Mouse (Mus musculus): ENCODE data around the gene Ndel1. TPM values are rescaled to one million over a fixed set of nuclear protein-coding genes. Genes with fewer than 3 reads are reported as not detected.

Ndel1 gene
- 87.7 and 91.7 TPM in 2 replicates for total RNA-seq (2014; rRNA removed)
- polyA plus RNA-seq (2015; fragmentation: Nextera tagmentation; extraction: Ambion mirVana): 111 and 113 TPM in 2 replicates

DNA sequence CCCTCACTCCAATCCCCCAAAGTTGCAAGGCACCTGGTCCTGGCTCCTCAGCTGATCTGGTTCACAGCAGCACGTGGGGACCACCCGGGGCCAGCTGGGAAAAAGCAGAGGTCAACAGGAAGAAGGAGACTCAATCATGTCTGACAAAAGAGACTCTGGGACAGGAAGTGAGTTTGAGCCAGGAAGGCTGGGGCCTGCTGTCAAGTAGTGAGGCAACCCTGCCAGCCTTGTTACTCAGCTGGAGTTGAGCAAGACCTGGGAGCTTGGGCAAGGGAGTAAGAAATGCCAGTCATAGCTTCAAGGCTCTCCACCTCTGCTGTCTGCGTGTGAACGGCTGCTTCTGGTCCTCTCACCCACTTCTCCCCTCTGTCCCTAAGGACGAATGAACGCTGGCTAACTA, at the start of gene Ndel1:
TSS of gene Ndel1 (minus strand) at position 111 of the 400 bp plus-strand sequence.
- Histone ChIP-seq H3K27me3 (ENCODE audit: insufficient read depth, low read length) (no peaks in the 10 kb centered on the region), H3K9ac (no peak within 1 kb of the TSS), H3K9me3 (ENCODE audit: low read length) (no peaks in the 10 kb centered on the region), H3K27ac (ENCODE audit: low read depth, low read length) (no peak within 1 kb of the TSS), H3K4me2 (ENCODE audit: low read depth) (no peak within 1 kb of the TSS), H3K4me3 (ENCODE audit: low read depth, low read length) (no peak within 1 kb of the TSS), H3K36me3 (ENCODE audit: insufficient read depth) (no peaks in the 10 kb centered on the region), H3K4me1 (ENCODE audit: insufficient read depth) (no peaks in the 10 kb centered on the region)
- 72% methylated on average over 6 of the region's 6 CpGs for WGBS
- no peak for DNase-seq
- TF ChIP-seq CTCF (IDR thresholded peaks at IDR 0.05; ENCODE audit: low read depth): no peak
- ATAC-seq: no peak

DNA sequence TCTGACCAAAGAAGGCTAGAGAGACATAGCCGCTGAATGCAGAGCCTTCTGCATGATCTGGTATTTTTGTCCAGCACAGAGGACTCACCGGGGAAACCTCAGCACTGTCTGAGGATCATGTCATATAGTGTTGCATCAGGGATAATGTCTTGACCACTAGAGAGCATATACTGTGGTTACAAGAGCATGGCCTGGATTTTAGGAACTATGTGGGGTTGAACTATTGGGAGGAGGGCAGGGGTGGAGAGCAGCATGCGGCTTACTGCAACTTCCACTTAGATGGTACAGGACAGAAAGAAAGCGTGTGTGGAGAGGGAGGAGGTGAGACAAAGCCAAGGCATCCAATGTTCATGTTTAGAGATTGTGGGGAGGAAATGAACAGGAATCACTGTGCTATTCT, 42.9 kb upstream of the Ndel1 start:
- Histone ChIP-seq H3K4me2 (ENCODE audit: low read depth) (no peak overlapping the region), H3K9ac (no peak overlapping the region), H3K36me3 (ENCODE audit: insufficient read depth) (no peaks in the 10 kb centered on the region), H3K9me3 (ENCODE audit: low read length) (no peaks in the 10 kb centered on the region), H3K27me3 (ENCODE audit: insufficient read depth, low read length) (no peaks in the 10 kb centered on the region), H3K27ac (ENCODE audit: low read depth, low read length) (no peak overlapping the region), H3K4me3 (ENCODE audit: low read depth, low read length) (no peak overlapping the region), H3K4me1 (ENCODE audit: insufficient read depth) (no peaks in the 10 kb centered on the region)
- ATAC-seq (no peak), DNase-seq (no peak)
- TF ChIP-seq CTCF (IDR thresholded peaks at IDR 0.05; ENCODE audit: low read depth): no peak
- 94% methylated on average over 4 of the region's 4 CpGs for WGBS

DNA sequence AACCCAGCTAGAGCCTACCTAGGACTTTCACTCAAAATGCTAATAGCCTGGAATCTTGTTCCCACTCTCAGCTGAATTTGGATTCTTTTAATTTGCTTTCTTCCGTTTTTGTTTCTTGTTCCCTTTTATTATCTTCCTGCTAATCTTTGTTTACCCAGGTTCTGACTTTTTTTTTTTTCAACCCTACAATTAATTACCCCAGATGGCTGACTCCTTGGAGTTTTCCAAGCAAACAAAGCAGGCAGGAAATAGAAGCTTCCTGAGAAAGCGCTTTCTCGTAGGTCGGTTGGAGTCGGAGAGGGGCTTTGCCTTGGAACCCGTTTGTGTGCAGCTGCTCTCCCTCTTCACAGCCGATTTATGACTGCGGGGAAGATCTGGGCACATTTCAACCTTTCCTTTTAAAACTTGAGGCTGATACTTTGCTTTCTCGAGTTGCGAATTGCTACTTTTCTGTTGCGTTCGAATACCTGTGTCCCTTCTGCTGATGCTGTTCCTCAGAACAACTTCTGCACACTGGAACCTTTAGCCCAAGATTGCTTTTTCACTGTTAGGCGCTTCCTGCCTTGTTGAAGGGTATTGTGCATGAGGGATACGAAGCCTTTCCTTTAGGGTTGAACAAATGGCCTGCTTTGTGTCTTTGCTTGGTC, 40.0 kb upstream of the Ndel1 start:
- no peak overlapping the region for H3K9ac ChIP-seq
- H3K27me3 ChIP-seq (ENCODE audit: insufficient read depth, low read length): no peaks in the 10 kb centered on the region
- H3K4me2 ChIP-seq (ENCODE audit: low read depth): no peak overlapping the region
- no peak overlapping the region for H3K27ac ChIP-seq (ENCODE audit: low read depth, low read length)
- H3K4me3 ChIP-seq (ENCODE audit: low read depth, low read length): no peak overlapping the region
- ATAC-seq: no peak
- DNase-seq: no peak
- H3K4me1 ChIP-seq (ENCODE audit: insufficient read depth): no peaks in the 10 kb centered on the region
- no peak for TF ChIP-seq CTCF (IDR thresholded peaks at IDR 0.05; ENCODE audit: low read depth)
- WGBS: 57% methylated on average over 14 of the region's 14 CpGs
- H3K9me3 ChIP-seq (ENCODE audit: low read length): no peaks in the 10 kb centered on the region
- peaks cover 5% of the 10 kb centered on the region for H3K36me3 ChIP-seq (ENCODE audit: insufficient read depth)

DNA sequence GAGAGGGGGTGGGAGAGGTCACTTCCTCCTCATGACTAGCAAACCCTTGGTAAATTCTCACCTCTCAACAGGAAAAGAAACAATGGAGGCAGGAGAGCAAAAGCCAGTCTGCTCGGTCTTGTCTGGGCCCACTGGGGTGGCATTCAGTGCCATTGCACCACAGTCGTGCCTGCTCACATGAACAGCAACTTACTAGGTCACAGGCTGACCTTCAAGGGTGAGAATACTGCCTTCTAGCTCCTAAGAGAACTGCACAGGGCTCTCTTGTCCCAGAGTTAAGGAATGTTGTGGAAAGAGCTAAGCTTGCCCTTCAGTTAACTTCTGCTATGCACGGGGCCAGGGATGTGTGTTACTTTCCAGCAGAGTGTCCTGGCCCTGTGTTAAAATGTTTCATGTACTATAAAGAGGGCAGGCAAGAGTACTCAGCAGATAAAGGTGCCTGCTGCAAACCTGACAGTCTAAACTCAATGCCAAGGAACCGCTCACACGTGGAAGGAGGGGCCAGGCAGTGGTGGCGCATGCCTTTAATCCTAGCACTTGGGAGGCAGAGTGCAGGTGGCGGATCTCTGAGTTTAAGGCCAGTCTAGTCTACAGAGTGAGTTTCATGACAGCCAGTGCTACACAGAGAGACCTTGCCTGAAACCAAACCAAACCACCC, 37.3 kb upstream of the Ndel1 start:
- Histone ChIP-seq H3K4me2 (ENCODE audit: low read depth) (no peak overlapping the region), H3K9me3 (ENCODE audit: low read length) (no peaks in the 10 kb centered on the region), H3K4me3 (ENCODE audit: low read depth, low read length) (no peak overlapping the region), H3K27me3 (ENCODE audit: insufficient read depth, low read length) (no peaks in the 10 kb centered on the region), H3K9ac (no peak overlapping the region), H3K4me1 (ENCODE audit: insufficient read depth) (no peaks in the 10 kb centered on the region), H3K27ac (ENCODE audit: low read depth, low read length) (no peak overlapping the region), H3K36me3 (ENCODE audit: insufficient read depth) (peaks cover 28% of the 10 kb centered on the region)
- WGBS: 47% methylated on average over 7 of the region's 7 CpGs
- ATAC-seq (no peak), DNase-seq (no peak)
- no peak for TF ChIP-seq CTCF (IDR thresholded peaks at IDR 0.05; ENCODE audit: low read depth)

DNA sequence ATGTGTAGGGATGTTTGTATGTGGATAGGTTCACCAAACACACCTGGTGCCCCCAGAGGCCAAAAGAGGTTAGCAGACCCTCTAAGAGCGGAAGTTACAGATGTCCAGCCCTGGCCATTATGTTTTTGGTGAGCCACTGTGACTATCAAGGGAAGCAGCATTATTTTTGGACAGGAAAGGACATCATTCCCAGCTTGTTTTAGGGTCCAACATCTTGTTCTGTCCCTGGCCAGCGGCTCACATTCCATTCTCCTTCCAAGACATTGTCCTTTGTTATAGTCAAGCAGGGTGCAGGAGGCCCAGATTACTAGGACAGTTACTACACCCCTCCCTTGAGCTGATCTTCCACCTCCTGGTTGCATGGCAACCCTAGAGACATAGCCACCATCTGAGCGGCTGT, 35.6 kb upstream of the Ndel1 start:
- ATAC-seq: no peak
- no peaks in the 10 kb centered on the region for H3K4me1 ChIP-seq (ENCODE audit: insufficient read depth)
- H3K9ac ChIP-seq: no peak overlapping the region
- no peak overlapping the region for H3K4me2 ChIP-seq (ENCODE audit: low read depth)
- no peaks in the 10 kb centered on the region for H3K9me3 ChIP-seq (ENCODE audit: low read length)
- DNase-seq: no peak
- no peak for TF ChIP-seq CTCF (IDR thresholded peaks at IDR 0.05; ENCODE audit: low read depth)
- H3K4me3 ChIP-seq (ENCODE audit: low read depth, low read length): no peak overlapping the region
- H3K27me3 ChIP-seq (ENCODE audit: insufficient read depth, low read length): no peaks in the 10 kb centered on the region
- H3K27ac ChIP-seq (ENCODE audit: low read depth, low read length): no peak overlapping the region
- WGBS: 81% methylated on average over 3 of the region's 3 CpGs
- H3K36me3 ChIP-seq (ENCODE audit: insufficient read depth): peaks cover 38% of the 10 kb centered on the region

DNA sequence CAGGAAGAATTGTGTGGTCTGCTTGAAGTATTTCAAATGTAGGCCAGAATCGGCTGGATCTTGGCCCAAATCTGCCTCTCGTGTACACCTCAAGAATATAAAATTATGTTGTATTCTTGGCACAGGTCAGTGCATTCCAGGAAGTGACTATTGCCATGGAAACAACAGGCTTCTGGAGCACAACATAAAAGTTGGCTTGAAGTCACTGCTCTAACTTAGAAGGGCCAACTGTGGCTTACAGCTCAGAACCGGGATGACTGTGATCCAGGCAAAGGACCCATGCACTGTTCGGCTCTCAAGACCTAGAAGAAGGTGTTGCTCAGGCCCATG, 34.8 kb upstream of the Ndel1 start:
- ATAC-seq (no peak), DNase-seq (no peak)
- Histone ChIP-seq H3K4me2 (ENCODE audit: low read depth) (no peak overlapping the region), H3K9me3 (ENCODE audit: low read length) (no peaks in the 10 kb centered on the region), H3K27me3 (ENCODE audit: insufficient read depth, low read length) (no peaks in the 10 kb centered on the region), H3K27ac (ENCODE audit: low read depth, low read length) (no peak overlapping the region), H3K9ac (no peak overlapping the region), H3K4me3 (ENCODE audit: low read depth, low read length) (no peak overlapping the region), H3K36me3 (ENCODE audit: insufficient read depth) (peaks cover 38% of the 10 kb centered on the region), H3K4me1 (ENCODE audit: insufficient read depth) (no peaks in the 10 kb centered on the region)
- WGBS: 60% methylated on average over 4 of the region's 4 CpGs
- TF ChIP-seq CTCF (IDR thresholded peaks at IDR 0.05; ENCODE audit: low read depth): no peak

GRCm38 (mm10) chr11:68905665-68906460, 34.2 kb upstream of the Ndel1 start:
- ATAC-seq: no peak
- Histone ChIP-seq H3K4me2 (ENCODE audit: low read depth) (no peak overlapping the region), H3K36me3 (ENCODE audit: insufficient read depth) (peaks cover 38% of the 10 kb centered on the region), H3K4me3 (ENCODE audit: low read depth, low read length) (no peak overlapping the region), H3K27ac (ENCODE audit: low read depth, low read length) (no peak overlapping the region), H3K9me3 (ENCODE audit: low read length) (no peaks in the 10 kb centered on the region), H3K4me1 (ENCODE audit: insufficient read depth) (no peaks in the 10 kb centered on the region), H3K9ac (no peak overlapping the region), H3K27me3 (ENCODE audit: insufficient read depth, low read length) (no peaks in the 10 kb centered on the region)
- DNase-seq: no peak
- TF ChIP-seq CTCF (IDR thresholded peaks at IDR 0.05; ENCODE audit: low read depth): no peak
- WGBS: 90% methylated on average over 9 of the region's 9 CpGs
